Mouse (Mus musculus) spleen, adult 12 weeks (tissue): ENCODE measurements around the gene Gad2.
"Not testable (repeated sequence)": the region's sequence is repeated elsewhere in the genome, so short reads cannot be mapped to it uniquely, and the experiment has no call there.

Source experiments
- DNase-seq: peaks from one replicate; pipeline ENCODE4 v3.0.0; 2022; ENCODE audit warnings: low spot score

The Gad2 gene

GRCm38 (mm10) chr2:22621828-22622731, at the start of gene Gad2:
Gad2 (plus strand) TSS chr2:22622205.
- DNase-seq, result no peak

GRCm38 (mm10) chr2:22587469-22588169, 34.4 kb upstream of the Gad2 start:
- DNase-seq, result not testable (repeated sequence)

- not testable (repeated sequence) for DNase-seq
Observed at GRCm38 (mm10) chr2:22588170-22588541, 33.8 kb upstream of the Gad2 start.

- not testable (repeated sequence) for DNase-seq
Observed at GRCm38 (mm10) chr2:22588673-22589381, 33.2 kb upstream of the Gad2 start.

GRCm38 (mm10) chr2:22589382-22590205, 32.4 kb upstream of the Gad2 start:
- DNase-seq, result not testable (repeated sequence)

DNA sequence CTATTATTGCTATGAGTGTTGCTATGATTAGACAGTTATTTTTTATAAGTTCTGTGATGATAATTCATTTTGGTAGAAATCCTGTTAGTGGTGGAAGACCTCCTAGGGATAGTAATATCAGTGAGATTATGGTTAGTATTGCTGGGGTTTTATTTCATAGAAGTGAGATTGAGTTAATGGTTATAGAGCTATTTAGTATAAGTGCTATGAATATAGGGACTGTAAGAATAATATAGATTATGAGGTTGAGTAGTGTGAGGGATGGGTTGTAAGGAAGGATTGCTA, 31.9 kb upstream of the Gad2 start:
- no peak for DNase-seq

- DNase-seq, result no peak
Observed at GRCm38 (mm10) chr2:22617951-22618350, 4.1 kb upstream of the Gad2 start.

DNA sequence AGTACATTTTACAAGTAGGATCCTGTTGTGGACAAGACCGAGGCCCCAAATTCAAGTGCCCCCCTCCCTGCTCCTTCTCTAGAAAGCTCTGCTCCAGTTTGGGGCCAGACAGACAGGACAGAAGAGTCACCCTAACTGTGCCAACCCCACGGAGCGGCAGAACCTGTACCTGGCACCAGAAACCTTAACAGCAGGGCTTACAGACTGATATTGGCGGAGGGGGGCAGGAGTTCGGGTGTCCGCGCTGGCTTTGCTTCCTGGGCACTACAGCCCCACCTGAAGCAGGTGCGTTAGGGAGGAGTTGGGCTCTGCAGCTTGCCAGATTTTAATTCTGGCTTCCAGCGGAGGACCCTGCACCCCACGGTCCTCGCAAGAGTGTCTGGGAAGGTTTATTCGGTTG, 2.6 kb upstream of the Gad2 start:
- no peak for DNase-seq

DNA sequence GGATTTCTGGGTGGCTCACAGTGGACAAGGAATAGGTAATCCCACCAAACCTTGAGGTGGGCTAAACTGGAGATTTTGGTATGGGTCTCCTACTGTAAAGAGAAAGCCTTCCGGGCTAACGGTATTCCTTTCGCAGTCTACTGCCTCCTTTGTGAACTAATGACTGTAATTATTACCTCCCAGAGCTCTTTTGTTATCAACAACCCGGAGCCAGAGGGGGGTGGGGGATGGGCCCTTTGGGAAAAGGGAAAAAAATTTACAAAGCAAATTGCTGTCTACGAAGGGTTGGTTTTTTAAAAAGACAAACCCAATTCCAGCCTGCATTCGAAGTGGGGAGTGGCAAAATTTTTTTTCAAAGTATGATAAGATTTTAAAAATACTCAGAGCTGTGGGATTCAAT, 2.0 kb upstream of the Gad2 start:
- no peak for DNase-seq

DNA sequence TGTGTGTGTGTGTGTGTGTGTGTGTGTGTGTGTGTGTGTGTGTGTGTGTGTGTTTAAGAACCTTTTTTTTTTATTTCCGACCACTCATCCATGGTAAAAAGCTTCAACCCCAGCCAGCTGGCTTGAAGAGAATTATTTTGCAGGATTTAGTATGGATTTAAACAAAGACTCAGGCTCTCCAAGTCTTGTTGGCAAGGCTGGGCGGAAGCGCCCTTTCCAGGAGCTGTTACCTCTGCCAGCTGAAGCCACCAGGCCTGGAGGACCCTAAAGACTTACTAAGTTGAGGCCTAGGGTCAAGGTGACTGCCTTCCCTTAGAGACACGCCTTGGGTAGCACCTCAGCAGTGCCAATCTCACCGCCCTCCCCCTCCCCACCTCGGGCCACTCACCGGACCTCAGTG, 1.5 kb upstream of the Gad2 start:
- DNase-seq, result no peak

DNA sequence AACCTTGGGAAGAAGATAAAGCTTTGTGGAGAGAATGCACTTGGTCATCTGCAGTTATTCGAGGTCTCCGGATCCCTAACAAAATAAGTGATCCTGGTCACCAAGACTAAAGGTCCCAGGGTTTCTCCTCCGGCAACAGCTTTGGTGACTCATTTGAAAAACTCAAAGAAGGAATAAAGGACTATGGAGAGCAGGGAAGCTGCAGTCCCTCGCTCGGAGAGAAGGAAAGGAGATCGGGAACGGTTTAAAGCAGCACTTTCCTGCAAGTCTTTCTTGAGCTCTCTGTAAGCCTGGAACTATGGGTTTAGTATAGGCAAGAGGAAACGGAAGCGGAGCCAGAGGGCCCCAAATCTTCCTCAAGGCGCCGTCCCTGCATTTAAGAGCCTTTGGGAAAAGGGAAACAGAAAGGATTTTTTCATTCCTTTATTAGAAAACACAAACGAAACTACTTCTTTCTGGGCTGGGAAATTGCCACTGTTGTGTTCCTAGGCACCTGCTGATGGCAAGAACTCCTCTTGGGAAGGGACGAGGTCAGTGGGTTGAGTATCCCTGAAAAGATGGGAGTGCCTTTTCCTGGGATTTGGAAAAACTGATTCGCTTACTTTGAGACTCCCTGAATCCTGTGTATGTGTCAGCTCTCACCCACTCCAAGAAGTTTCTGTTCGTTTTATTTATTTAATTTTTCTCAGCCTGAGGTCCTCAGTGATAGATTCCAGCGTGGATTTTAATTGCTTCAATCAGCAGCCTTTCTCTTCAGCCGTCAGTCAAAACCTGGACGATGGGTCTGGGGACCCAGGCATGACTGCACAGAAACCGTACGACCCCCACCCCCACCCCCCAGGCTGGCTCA, 802 bp upstream of the Gad2 start:
- no peak for DNase-seq

GRCm38 (mm10) chr2:22623111-22624070, 1.4 kb downstream of the Gad2 start:
- no peak for DNase-seq

DNA sequence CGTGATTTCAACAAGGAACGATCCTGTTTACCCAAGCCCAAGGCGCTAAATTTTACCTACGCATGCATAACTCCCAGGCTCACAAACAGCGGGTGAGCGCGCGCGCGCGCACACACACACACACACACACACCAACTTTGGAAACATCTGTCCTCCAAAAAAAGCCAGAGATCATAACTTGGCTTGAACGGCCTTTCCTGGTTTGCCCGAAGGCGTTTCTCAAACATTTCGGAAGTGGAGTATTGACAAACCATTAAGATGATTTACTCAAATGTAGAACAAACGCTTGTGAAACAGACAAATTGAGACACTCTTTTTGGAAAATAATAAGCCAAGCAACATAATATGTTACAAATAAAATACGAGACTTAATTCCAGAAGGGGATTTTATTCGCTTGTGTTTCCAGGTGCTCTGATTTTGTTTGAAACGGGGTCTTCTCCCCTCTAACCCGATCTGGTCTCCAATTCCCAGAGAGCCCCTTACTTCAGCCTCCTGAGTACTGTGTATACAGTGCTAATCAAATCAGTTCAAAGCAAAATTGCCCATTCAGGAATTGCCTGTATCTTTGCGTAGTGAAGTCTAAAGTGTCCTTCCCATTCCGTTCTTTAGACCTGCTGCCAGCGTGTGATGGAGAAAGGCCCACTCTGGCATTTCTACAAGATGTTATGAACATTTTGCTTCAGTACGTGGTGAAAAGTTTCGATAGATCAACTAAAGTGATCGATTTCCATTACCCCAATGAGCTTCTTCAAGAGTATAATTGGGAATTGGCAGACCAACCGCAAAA, 2.4 kb downstream of the Gad2 start:
- no peak for DNase-seq

DNA sequence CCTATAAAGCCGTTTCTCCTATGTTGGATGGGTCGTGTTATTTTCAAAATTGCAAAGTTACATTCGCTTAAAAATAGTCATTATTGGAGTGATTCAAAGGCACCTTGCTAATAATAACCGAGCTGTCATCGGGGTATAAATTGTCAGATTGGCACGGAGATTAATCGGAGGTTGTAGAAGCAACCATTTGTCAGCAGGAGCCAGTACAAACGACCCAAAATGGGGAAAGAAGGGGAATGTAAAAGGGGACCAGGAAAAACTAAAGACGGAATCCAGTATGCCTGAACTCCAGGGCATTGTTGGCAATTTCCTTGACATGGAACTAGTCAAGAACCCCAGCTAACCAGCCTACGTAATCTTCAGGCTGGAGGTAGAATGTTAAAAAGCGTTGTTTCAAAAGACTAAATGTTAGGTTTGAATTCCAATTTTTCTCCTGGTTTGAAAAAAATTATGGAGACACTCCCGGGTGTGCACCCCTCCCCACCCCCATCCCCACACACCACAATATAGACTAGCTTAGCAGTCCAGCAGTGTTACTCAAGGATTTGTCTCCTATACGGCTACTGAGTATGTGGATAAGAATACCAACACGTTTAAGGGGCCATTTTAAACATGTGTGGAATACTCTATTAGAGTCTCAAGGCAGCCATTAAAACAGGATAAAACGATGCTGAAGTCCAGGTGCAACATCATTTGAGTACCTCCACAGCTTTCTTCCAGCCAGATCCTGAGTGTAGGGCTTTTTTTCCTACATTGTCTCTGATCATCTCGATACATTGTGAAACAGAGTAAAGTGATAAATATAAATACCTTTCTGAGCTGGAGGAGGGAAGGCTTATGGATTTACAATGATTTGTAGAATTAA, 3.3 kb downstream of the Gad2 start:
- no peak for DNase-seq

DNA sequence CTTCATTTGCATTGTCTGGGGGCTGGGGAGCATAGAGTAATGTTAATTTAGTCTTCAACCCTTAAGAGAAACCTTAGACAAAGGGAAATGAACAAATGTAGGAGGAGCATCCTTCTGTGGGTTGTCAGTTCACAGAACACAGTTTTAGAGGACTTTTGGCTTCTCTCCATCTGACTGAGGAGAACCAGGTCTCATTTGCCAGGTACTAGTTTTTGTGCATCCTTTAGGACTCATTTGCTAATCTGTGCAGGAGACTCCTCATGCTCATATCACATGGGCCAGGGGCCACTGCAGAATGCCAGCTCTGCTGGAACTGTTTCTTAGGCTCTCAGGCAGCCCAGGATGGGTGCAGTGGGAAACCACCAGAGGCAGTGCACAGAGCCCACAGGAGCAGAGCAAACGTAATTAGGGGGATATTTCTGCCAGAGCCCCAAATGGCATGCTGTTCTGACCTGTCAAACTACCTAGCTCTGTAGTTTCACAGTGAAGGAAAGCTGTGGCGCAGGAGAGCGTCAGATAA, 5.2 kb downstream of the Gad2 start:
- DNase-seq, result no peak

- no peak for DNase-seq
Observed at GRCm38 (mm10) chr2:22627819-22628432, 5.9 kb downstream of the Gad2 start.

DNA sequence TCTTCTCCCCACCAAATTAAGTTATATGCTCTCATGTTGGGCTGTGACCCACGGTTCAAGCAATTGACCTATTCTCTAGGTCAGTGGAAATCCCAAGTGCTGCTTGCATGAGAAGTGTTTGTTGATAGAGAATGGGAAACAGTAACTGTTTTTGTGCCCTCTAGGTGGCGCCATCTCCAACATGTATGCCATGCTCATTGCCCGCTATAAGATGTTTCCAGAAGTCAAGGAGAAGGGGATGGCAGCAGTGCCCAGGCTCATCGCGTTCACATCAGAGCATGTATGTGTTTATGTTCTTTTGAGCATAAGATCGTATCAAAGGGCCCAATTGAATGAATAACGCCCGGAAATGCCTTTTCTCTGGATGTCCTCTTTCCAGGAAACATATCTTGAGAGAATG, 12.8 kb downstream of the Gad2 start:
- no peak for DNase-seq
